23 mouse cellular contexts compared by ENCODE assay signal in genomic region chr8:108286117-108286516, GRCm38 (mm10).
DNase-seq lines count a peak whose midpoint lies in the region; ATAC-seq and TF ChIP-seq lines count a peak whose summit lies in the region.
"Had no signal": no experiment of that assay in that cellular context is flagged by ENCODE, and none has a peak within 500 bp of the region (broad histone marks: within the 10 kb centered on the region; RNA-seq: fewer than 3 reads in every experiment).

No protein-coding gene starts in this region.

- DNase-seq in hindbrain, postnatal 0 days (ENCODE audit: low spot score), result peak; percentile 10
- peak; percentile 33 for DNase-seq in midbrain, embryonic 14.5 days
- DNase-seq in midbrain, postnatal 0 days (ENCODE audit: low spot score), result no peak
- DNase-seq in splenic B cell, adult 2 months (ENCODE audit: low read depth, low spot score), result peak; percentile 2
- DNase-seq in heart, postnatal 10 days, result no peak
- DNase-seq: adrenal gland, postnatal 25 days; cerebellum, adult 2 months; cerebellum, postnatal 36 days; gastrocnemius, postnatal 14 days; heart, adult 2 months; kidney, adult 18-20 months; right cerebral cortex, postnatal 4 days; thymus, postnatal 14 days had no signal

- 40% methylated on average over 5 of the region's 5 CpGs for WGBS in hindbrain, postnatal 0 days
- 56% methylated on average over 5 of the region's 5 CpGs for WGBS in hindbrain, embryonic 12.5 days
- 23% methylated on average over 5 of the region's 5 CpGs for WGBS in midbrain, embryonic 14.5 days
- WGBS in midbrain, postnatal 0 days, result 50% methylated on average over 5 of the region's 5 CpGs

- no peaks in the 10 kb centered on the region for H3K4me1 ChIP-seq in hindbrain, postnatal 0 days (ENCODE audit: insufficient read depth, low read length)
- H3K4me1 ChIP-seq in hindbrain, embryonic 12.5 days, result no peaks in the 10 kb centered on the region
- H3K4me1 ChIP-seq in midbrain, embryonic 14.5 days (ENCODE audit: control insufficient read depth, insufficient read depth, low read length), result peaks cover 5% of the 10 kb centered on the region; the same call in 1 of the 2 replicates
- no peaks in the 10 kb centered on the region for H3K4me1 ChIP-seq in midbrain, postnatal 0 days (ENCODE audit: insufficient read depth, low read length)
- H3K4me1 ChIP-seq: heart, embryonic 15.5 days had no signal

- intact Hi-C loops in heart, postnatal 10 days (cut with DNase I), result no loop called here

- no peak overlapping the region for H3K4me3 ChIP-seq in hindbrain, postnatal 0 days (ENCODE audit: low read length)
- no peak overlapping the region for H3K4me3 ChIP-seq in hindbrain, embryonic 12.5 days
- no peak overlapping the region for H3K4me3 ChIP-seq in midbrain, embryonic 14.5 days (replicated peaks; ENCODE audit: low read depth, low read length)
- H3K4me3 ChIP-seq in midbrain, postnatal 0 days (ENCODE audit: low read depth, low read length), result no peak overlapping the region
- H3K4me3 ChIP-seq: embryonic facial prominence, embryonic 10.5 days; heart, adult 2 months; heart, embryonic 15.5 days; hindbrain, embryonic 10.5 days; limb, embryonic 13.5 days; midbrain, embryonic 15.5 days had no signal

- H3K27ac ChIP-seq in hindbrain, postnatal 0 days, result no peak overlapping the region
- no peak overlapping the region for H3K27ac ChIP-seq in hindbrain, embryonic 12.5 days
- H3K27ac ChIP-seq in midbrain, embryonic 14.5 days (replicated peaks; ENCODE audit: low read depth, low read length), result no peak overlapping the region
- no peak overlapping the region for H3K27ac ChIP-seq in midbrain, postnatal 0 days (ENCODE audit: low read depth, low read length)
- H3K27ac ChIP-seq: embryonic facial prominence, embryonic 10.5 days; heart, adult 2 months; heart, embryonic 15.5 days; hindbrain, embryonic 10.5 days; kidney, postnatal 0 days; limb, embryonic 13.5 days; liver, embryonic 14.5 days; stomach, postnatal 0 days had no signal

- H3K27me3 ChIP-seq in hindbrain, postnatal 0 days (ENCODE audit: insufficient read depth, low read length), result no peaks in the 10 kb centered on the region
- peaks cover 7% of the 10 kb centered on the region; the same call in 1 of the 2 replicates for H3K27me3 ChIP-seq in hindbrain, embryonic 12.5 days
- no peaks in the 10 kb centered on the region for H3K27me3 ChIP-seq in midbrain, embryonic 14.5 days (ENCODE audit: control insufficient read depth, insufficient read depth, low read length)
- no peaks in the 10 kb centered on the region for H3K27me3 ChIP-seq in midbrain, postnatal 0 days (ENCODE audit: insufficient read depth, low read length)
- H3K27me3 ChIP-seq in splenic B cell, adult 2 months (ENCODE audit: control insufficient read depth, insufficient read depth, low read length, poor library complexity, severe bottlenecking), result no peaks in the 10 kb centered on the region; the same call in 1 of the 2 replicates
- H3K27me3 ChIP-seq: heart, embryonic 15.5 days; limb, embryonic 13.5 days; midbrain, embryonic 15.5 days had no signal

- ATAC-seq in hindbrain, postnatal 0 days, result no peak
- no peak for ATAC-seq in hindbrain, embryonic 12.5 days (ENCODE audit: low FRiP score)
- ATAC-seq in midbrain, embryonic 14.5 days (ENCODE audit: low FRiP score, low TSS enrichment), result no peak; the same call in 1 of the 2 replicates
- no peak for ATAC-seq in midbrain, postnatal 0 days (ENCODE audit: low FRiP score)
- ATAC-seq in common myeloid progenitor, adult 5-6 weeks (replicated peaks; ENCODE audit: low read depth, poor library complexity, severe bottlenecking), result peak; percentile 93
- ATAC-seq: midbrain, embryonic 15.5 days had no signal

- H3K9ac ChIP-seq in hindbrain, postnatal 0 days (replicated peaks; ENCODE audit: low read length), result no peak overlapping the region
- H3K9ac ChIP-seq in hindbrain, embryonic 12.5 days, result no peak overlapping the region
- no peak overlapping the region for H3K9ac ChIP-seq in midbrain, embryonic 14.5 days (replicated peaks; ENCODE audit: low read length)
- H3K9ac ChIP-seq in midbrain, postnatal 0 days (replicated peaks; ENCODE audit: low read length, poor library complexity, severe bottlenecking), result no peak overlapping the region
- H3K9ac ChIP-seq: heart, embryonic 15.5 days; limb, embryonic 13.5 days; liver, embryonic 14.5 days; midbrain, embryonic 15.5 days had no signal

- no peaks in the 10 kb centered on the region for H3K36me3 ChIP-seq in hindbrain, postnatal 0 days (ENCODE audit: insufficient read depth, low read length)
- H3K36me3 ChIP-seq in hindbrain, embryonic 12.5 days, result no peaks in the 10 kb centered on the region
- no peaks in the 10 kb centered on the region for H3K36me3 ChIP-seq in midbrain, embryonic 14.5 days (ENCODE audit: control insufficient read depth, insufficient read depth, low read length)
- H3K36me3 ChIP-seq in midbrain, postnatal 0 days (ENCODE audit: insufficient read depth, low read length), result no peaks in the 10 kb centered on the region
- H3K36me3 ChIP-seq in splenic B cell, adult 2 months (ENCODE audit: control insufficient read depth, insufficient read depth, low read length, poor library complexity, severe bottlenecking), result no peaks in the 10 kb centered on the region
- H3K36me3 ChIP-seq: embryonic facial prominence, embryonic 10.5 days; heart, embryonic 15.5 days; hindbrain, embryonic 10.5 days; limb, embryonic 13.5 days; midbrain, embryonic 15.5 days had no signal

- H3K4me2 ChIP-seq in hindbrain, postnatal 0 days (ENCODE audit: low read depth, low read length), result no peak overlapping the region
- H3K4me2 ChIP-seq in hindbrain, embryonic 12.5 days (replicated peaks), result no peak overlapping the region
- H3K4me2 ChIP-seq in midbrain, embryonic 14.5 days (ENCODE audit: low read length), result no peak overlapping the region
- no peak overlapping the region for H3K4me2 ChIP-seq in midbrain, postnatal 0 days (ENCODE audit: low read depth, low read length, poor library complexity, severe bottlenecking)
- H3K4me2 ChIP-seq: heart, embryonic 15.5 days; limb, embryonic 13.5 days; midbrain, embryonic 15.5 days had no signal

- H3K9me3 ChIP-seq in hindbrain, postnatal 0 days (ENCODE audit: low read length), result no peaks in the 10 kb centered on the region
- no peaks in the 10 kb centered on the region for H3K9me3 ChIP-seq in hindbrain, embryonic 12.5 days (replicated peaks)
- no peaks in the 10 kb centered on the region for H3K9me3 ChIP-seq in midbrain, embryonic 14.5 days (ENCODE audit: control insufficient read depth, low read length)
- H3K9me3 ChIP-seq in midbrain, postnatal 0 days (ENCODE audit: low read length), result no peaks in the 10 kb centered on the region
- H3K9me3 ChIP-seq: embryonic facial prominence, embryonic 10.5 days; heart, embryonic 15.5 days; hindbrain, embryonic 10.5 days; limb, embryonic 13.5 days; midbrain, embryonic 15.5 days had no signal

- TF ChIP-seq CTCF in hindbrain, postnatal 0 days (IDR thresholded peaks at IDR 0.05; ENCODE audit: low read depth), result no peak
- no peak for TF ChIP-seq CTCF in midbrain, postnatal 0 days (IDR thresholded peaks at IDR 0.05)

Comparison
In these comparisons a context has a peak if more than half of its experiments do, and no peak if none do; other contexts are left out.
1. DNase-seq: peak in hindbrain, postnatal 0 days (single experiment), midbrain, embryonic 14.5 days (single experiment) and splenic B cell, adult 2 months (single experiment); none in midbrain, postnatal 0 days (single experiment) and heart, postnatal 10 days (0 of 2).